Mouse (Mus musculus): ENCODE measurements at regions not wholly inside any gene's neighbourhood (a gene's known extent, or its start where the extent isn't known, plus 50 kb on each side); places are given as distances from the start of the nearest gene placed in this dataset.

- no peak for TF ChIP-seq CTCF (conservative IDR thresholded peaks at IDR 0.05; ENCODE audit: insufficient read depth, insufficient read length, low read depth, low read length)
- TF ChIP-seq POLR2A (IDR thresholded peaks at IDR 0.05; ENCODE audit: low read depth, low read length): no peak
Observed at GRCm38 (mm10) chr13:97539686-97540085, 220.7 kb downstream of the Gm10260 start.
